Mouse (Mus musculus) small intestine, adult 2 months (tissue): ENCODE results near the gene Arl16. TPM values are rescaled to one million over a fixed set of nuclear protein-coding genes. Genes with fewer than 3 reads are reported as not detected.

Source experiments
- H3K27ac ChIP-seq: fragments of 200-500 bp; 2 replicates; pipeline ENCODE4 v1.5.1; 2012; ENCODE audit warnings: low read depth, low read length, control low read depth, inconsistent platforms; ENCODE audit not compliant: insufficient read depth
- H3K27me3 ChIP-seq: fragments of 200-500 bp; 2 replicates; pipeline ENCODE4 v1.6.1; 2012; ENCODE audit warnings: mild to moderate bottlenecking, moderate library complexity, low read length, inconsistent platforms; ENCODE audit not compliant: control insufficient read depth, insufficient read depth
- H3K36me3 ChIP-seq: fragments of 200-500 bp; 2 replicates; pipeline ENCODE4 v1.6.1; 2012; ENCODE audit warnings: mild to moderate bottlenecking, low read length, control low read depth, inconsistent platforms; ENCODE audit not compliant: control insufficient read depth, insufficient read depth
- H3K4me1 ChIP-seq: fragments of 200-500 bp; 2 replicates; pipeline ENCODE4 v1.6.1; 2012; ENCODE audit warnings: low read length, inconsistent platforms, mixed read lengths; ENCODE audit not compliant: control insufficient read depth, insufficient read depth, insufficient read length
- H3K4me3 ChIP-seq: fragments of 200-500 bp; 2 replicates; pipeline ENCODE4 v1.5.1; 2012; ENCODE audit warnings: low read depth, mild to moderate bottlenecking, control low read depth, inconsistent platforms, low read length, moderate library complexity
- CTCF ChIP-seq: fragments of 200-500 bp; IDR thresholded peaks from 2 replicates; pipeline ENCODE4 v1.5.1; 2012; ENCODE audit warnings: low read depth, mild to moderate bottlenecking, control low read depth, inconsistent platforms, low read length, moderate library complexity, mixed read lengths; ENCODE audit not compliant: insufficient replicate concordance, insufficient read length; ENCODE audit errors: extremely low read depth
- POLR2A ChIP-seq: fragments of 200-500 bp; IDR thresholded peaks from 2 replicates; pipeline ENCODE4 v1.6.1; 2012; ENCODE audit warnings: low read depth, mild to moderate bottlenecking, control low read depth, inconsistent platforms, low read length, moderate library complexity
- WGBS: fragments of 180-500 bp; shearing (Covaris S2); methylation state at CpG from one replicate; pipeline ENCODE4 v1.1.7; 2018; 5-methylcytosine and 5-hydroxymethylcytosine counted together
- polyA plus RNA-seq: library from polyadenylated mRNA; depleted of rRNA; stranded (reverse); fragments of >200 nt; gene quantifications from 2 replicates; pipeline ENCODE4 v1.2.3, GENCODE M21; 2012

The Arl16 gene
- polyA plus RNA-seq, 1 experiment, result 15.4 TPM

DNA sequence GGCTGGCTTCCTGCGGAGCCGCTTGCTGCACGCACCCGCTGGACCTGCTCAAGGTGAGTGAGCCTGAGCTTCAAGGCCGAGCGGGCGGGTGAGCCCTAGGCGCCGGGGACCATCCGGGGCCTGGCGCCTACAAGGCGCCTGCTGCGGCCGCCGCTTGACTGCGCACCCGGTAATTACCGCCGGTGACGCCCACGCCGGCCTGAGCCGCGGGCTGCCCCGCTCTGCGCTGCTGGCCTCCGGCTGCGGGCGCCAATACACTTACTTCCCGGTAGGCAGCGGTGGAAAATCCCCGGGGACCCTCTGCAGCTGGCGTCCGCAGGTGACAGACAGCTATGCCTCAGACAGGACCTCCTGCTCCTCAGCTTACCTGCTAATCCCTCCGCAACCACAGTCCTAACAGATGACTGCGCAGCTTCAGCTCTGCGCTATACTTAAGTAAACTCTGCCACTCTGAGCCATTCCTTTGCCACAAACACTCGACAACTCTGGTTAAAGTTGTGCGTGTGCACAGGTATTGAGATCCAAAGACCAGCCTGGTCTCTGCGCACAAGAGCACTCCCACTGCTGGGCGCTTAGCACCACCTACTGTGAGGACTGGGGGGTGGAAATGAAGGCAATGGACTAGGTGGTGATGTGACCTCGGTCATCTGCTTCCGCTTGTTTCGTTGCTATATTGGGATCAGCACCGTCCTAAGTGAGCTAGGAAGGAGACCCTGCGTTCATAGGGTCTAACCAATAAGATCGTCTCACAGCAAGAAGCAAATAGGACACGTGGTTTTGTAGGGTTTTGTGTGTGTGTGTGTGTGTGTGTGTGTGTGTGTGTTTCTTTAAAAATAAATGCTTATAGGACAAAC is 24.8 kb upstream of the Arl16 start:
- peak overlapping the region; percentile 78 for H3K27ac ChIP-seq
- TF ChIP-seq POLR2A (no peak), CTCF (no peak; the same call in 1 of the 2 replicates)
- WGBS, result under 1% methylated on average over 48 of the region's 48 CpGs
- peaks cover 47% of the 10 kb centered on the region for H3K36me3 ChIP-seq
- peaks cover 30% of the 10 kb centered on the region for H3K4me1 ChIP-seq
- peak overlapping the region; percentile 88 for H3K4me3 ChIP-seq
- H3K27me3 ChIP-seq, result no peaks in the 10 kb centered on the region

DNA sequence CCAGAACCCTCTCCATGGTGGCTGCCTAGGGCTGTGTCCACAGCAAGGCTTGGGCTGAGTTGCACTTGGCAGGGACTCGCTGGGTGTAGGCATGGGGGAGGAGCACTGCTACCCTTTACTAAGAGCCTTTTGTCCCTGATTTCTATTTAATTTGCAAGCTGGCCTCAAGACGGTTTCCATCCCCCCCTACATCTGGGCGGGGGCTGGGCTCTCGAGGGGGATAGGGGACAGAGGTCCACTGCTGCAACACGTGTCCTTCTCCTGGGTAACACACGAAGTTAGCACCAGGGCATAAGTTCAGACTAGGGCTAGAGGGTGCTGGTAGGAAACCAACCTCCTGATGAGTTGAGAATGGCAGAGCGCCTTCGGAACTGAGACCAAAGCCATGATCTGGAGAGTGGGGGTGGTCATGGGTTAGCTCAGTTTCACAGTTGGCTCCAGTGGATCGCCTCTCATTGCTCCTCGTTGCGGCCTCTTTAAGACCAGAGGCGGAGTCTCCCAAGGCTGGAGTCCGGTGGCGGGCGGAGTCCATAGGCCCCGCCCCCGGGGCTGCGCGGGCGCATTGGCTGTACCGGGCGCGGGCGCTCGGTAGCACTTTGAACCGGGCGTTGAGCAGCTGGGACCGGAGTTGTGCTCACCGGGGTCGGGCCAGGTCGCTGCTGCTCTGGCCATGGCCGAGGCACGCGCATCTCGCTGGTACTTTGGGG is 24.1 kb upstream of the Arl16 start, which contains the start of gene Slc25a10:
TSS of gene Slc25a10 (plus strand) at position 524 of the 707 bp plus-strand sequence.
- WGBS, result under 1% methylated on average over 35 of the region's 35 CpGs
- Histone ChIP-seq H3K4me1 (peaks cover 30% of the 10 kb centered on the region), H3K27me3 (no peaks in the 10 kb centered on the region), H3K4me3 (peak within 1 kb of the TSS; percentile 88), H3K36me3 (peaks cover 45% of the 10 kb centered on the region), H3K27ac (peak within 1 kb of the TSS; percentile 94)
- TF ChIP-seq CTCF, result no peak
- TF ChIP-seq POLR2A, result peak; percentile 73

- Histone ChIP-seq H3K4me3 (no peak overlapping the region), H3K27me3 (no peaks in the 10 kb centered on the region), H3K27ac (peak overlapping the region; percentile 94), H3K36me3 (peaks cover 41% of the 10 kb centered on the region), H3K4me1 (peaks cover 30% of the 10 kb centered on the region)
- TF ChIP-seq POLR2A (no peak), CTCF (no peak)
- WGBS, result 21% methylated on average over 4 of the region's 4 CpGs
Observed at GRCm38 (mm10) chr11:120490291-120491046, 23.1 kb upstream of the Arl16 start.

DNA sequence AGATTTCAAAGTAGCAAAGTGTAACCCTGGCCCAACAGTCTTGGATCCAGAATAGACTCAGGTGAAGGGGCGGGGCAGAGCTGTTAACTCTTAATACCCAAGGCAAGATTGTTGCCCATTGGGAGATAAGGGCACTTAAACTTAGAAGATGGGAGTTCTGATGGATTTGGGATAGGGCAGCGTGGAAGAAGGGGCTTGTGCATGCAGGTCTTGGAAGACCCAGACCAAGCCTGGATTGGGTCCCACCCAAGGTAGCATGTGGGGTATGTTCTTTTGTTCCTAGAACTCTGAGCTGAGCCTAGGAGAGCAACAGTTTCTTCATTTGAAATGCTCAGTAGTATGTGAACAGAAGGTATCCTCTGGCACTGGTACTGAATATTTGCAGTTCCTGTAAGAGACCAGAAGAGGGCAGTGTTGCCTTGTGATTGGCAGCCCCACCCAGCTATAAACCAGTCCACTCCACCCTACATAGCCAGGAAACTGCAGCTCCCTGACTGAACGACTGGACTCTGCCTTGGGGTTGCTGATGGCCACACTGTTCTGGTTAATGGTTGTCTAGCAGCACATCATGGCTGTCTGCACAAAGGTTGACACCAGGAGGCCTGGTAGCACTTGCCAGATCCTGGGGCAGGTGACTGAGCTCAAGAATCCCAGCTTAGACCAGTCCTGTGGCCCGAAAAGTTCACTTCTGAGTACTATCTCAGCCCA is 21.8 kb upstream of the Arl16 start:
- H3K4me3 ChIP-seq, result no peak overlapping the region
- H3K4me1 ChIP-seq, result peaks cover 30% of the 10 kb centered on the region
- H3K27ac ChIP-seq, result peak overlapping the region; percentile 94
- H3K36me3 ChIP-seq, result peaks cover 29% of the 10 kb centered on the region
- 33% methylated on average over 4 of the region's 4 CpGs for WGBS
- H3K27me3 ChIP-seq, result no peaks in the 10 kb centered on the region
- TF ChIP-seq CTCF (peak; percentile 71; the same call in 1 of the 2 replicates), POLR2A (peak; percentile 44; the same call in 1 of the 2 replicates)

DNA sequence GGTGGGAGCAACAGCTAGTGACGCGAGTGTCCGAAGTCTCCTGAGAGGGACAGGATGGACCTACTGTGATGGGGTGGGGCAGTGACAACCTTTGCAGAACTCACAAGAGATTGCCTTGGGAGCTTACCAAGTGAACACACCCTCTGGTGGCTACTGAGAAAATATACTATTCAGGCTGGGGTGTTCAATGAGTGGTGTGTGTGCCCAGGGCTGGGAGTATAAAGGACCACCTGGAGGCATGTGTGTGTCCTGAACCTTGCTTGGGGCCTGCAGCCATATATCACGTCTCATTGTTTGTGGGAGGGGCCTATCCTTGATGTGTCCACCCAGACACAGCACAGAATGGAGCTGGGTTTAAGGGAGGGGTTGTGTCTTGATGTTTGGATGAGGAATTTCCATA is 21.1 kb upstream of the Arl16 start:
- Histone ChIP-seq H3K4me3 (no peak overlapping the region), H3K27ac (peak overlapping the region; percentile 70), H3K36me3 (peaks cover 28% of the 10 kb centered on the region), H3K27me3 (no peaks in the 10 kb centered on the region), H3K4me1 (peaks cover 28% of the 10 kb centered on the region)
- 45% methylated on average over 4 of the region's 4 CpGs for WGBS
- TF ChIP-seq CTCF (peak; percentile 8; the same call in 1 of the 2 replicates), POLR2A (no peak)

GRCm38 (mm10) chr11:120485251-120485650 is 17.8 kb upstream of the Arl16 start:
- Histone ChIP-seq H3K27me3 (no peaks in the 10 kb centered on the region), H3K4me3 (peak overlapping the region; percentile 88), H3K27ac (peak overlapping the region; percentile 23), H3K4me1 (peaks cover 16% of the 10 kb centered on the region; the same call in 1 of the 2 replicates), H3K36me3 (peaks cover 54% of the 10 kb centered on the region)
- TF ChIP-seq CTCF (no peak), POLR2A (no peak)
- 2% methylated on average over 10 of the region's 10 CpGs for WGBS
